14 mouse cellular contexts compared by ENCODE assay signal in the genomic region with DNA sequence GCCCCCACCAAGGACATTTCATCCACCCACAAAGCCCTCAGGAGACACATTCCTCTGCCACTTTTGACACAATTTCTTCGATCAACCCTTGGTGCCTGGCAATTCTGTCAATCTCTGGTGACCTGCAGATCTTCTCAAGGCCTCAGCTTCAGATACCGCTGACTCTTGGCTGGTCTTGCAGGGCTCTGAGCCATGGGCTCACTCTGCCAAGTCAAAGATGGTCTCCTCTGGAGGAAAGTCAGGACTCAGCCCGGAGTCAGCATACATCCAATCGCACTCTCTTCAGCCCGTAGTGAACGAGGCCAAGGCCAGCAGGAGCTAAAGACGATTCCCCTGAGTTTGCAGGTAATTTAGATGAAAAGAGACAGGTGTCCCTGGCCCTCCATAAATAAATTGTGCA.
DNase-seq lines count a peak whose midpoint lies in the region.
"Had no signal": no experiment of that assay in that cellular context is flagged by ENCODE, and none has a peak within 500 bp of the region (broad histone marks: within the 10 kb centered on the region; RNA-seq: fewer than 3 reads in every experiment).

No protein-coding gene starts in this region.

- intact Hi-C loops in heart, postnatal 14 days (cut with DNase I), result loop anchor here (2.0 to 5.0 kb wide), 3 partner anchors 339 to 602 kb away; no protein-coding TSS in a partner anchor

- DNase-seq in gastrocnemius, adult 18-20 months (ENCODE audit: low spot score), result peak; percentile 10
- DNase-seq in gastrocnemius, postnatal 10 days, result no peak
- DNase-seq in ovary, adult 18-20 months (ENCODE audit: low spot score), result peak; percentile 7
- DNase-seq in ovary, postnatal 14 days (ENCODE audit: low spot score), result no peak
- peak; percentile 85 to 91 for DNase-seq in cerebellum, postnatal 10 days
- DNase-seq in heart, postnatal 14 days, result no peak
- DNase-seq in spleen, adult 18-20 months, result no peak
- DNase-seq: kidney, adult 8-10 months; layer of hippocampus, adult 9-11 months; lung, embryonic 14.5 days; lung, postnatal 14 days; right cerebral cortex, postnatal 4 days; thymus, adult 2 months; thymus, postnatal 36 days had no signal

Comparison
In these comparisons a context has a peak if more than half of its experiments do, and no peak if none do; other contexts are left out.
1. DNase-seq: peak in gastrocnemius, adult 18-20 months (single experiment), ovary, adult 18-20 months (single experiment) and cerebellum, postnatal 10 days (2 of 2); none in gastrocnemius, postnatal 10 days (single experiment), ovary, postnatal 14 days (single experiment), heart, postnatal 14 days (0 of 2) and spleen, adult 18-20 months (0 of 2).